Comparison of ENCODE assay signal across 8 mouse cellular contexts in genomic region chr2:73085669-73086304, GRCm38 (mm10).
DNase-seq lines count a peak whose midpoint lies in the region; ATAC-seq and TF ChIP-seq lines count a peak whose summit lies in the region.

No protein-coding gene starts in this region.

- TF ChIP-seq CTCF in kidney, postnatal 0 days (IDR thresholded peaks at IDR 0.05; ENCODE audit: low read depth) = no peak

- H3K27ac ChIP-seq in heart, embryonic 10.5 days = no peak overlapping the region
- no peak overlapping the region for H3K27ac ChIP-seq in kidney, postnatal 0 days
- H3K27ac ChIP-seq in lung, embryonic 16.5 days (ENCODE audit: low read length) = peak overlapping the region; percentile 39; the same call in 1 of the 2 replicates

- no peak overlapping the region for H3K4me3 ChIP-seq in heart, embryonic 10.5 days
- H3K4me3 ChIP-seq in kidney, postnatal 0 days (replicated peaks; ENCODE audit: low read depth, low read length) = no peak overlapping the region
- H3K4me3 ChIP-seq in lung, embryonic 16.5 days (ENCODE audit: low read length) = no peak overlapping the region

- no peak overlapping the region for H3K4me2 ChIP-seq in kidney, postnatal 0 days (ENCODE audit: low read length)
- H3K4me2 ChIP-seq in lung, embryonic 16.5 days (ENCODE audit: low read depth, low read length) = no peak overlapping the region

- H3K27me3 ChIP-seq in heart, embryonic 10.5 days (ENCODE audit: insufficient read depth, poor library complexity, severe bottlenecking) = no peaks in the 10 kb centered on the region
- H3K27me3 ChIP-seq in kidney, postnatal 0 days (ENCODE audit: insufficient read depth, low read length) = no peaks in the 10 kb centered on the region
- H3K27me3 ChIP-seq in lung, embryonic 16.5 days (ENCODE audit: control insufficient read depth, insufficient read depth, low read depth, low read length) = no peaks in the 10 kb centered on the region

- H3K9ac ChIP-seq in kidney, postnatal 0 days (ENCODE audit: low read depth, low read length) = no peak overlapping the region
- no peak overlapping the region for H3K9ac ChIP-seq in lung, embryonic 16.5 days (ENCODE audit: low read length)

- 35% methylated on average over 8 of the region's 8 CpGs for WGBS in heart, embryonic 10.5 days
- WGBS in kidney, postnatal 0 days = 23% methylated on average over 8 of the region's 8 CpGs
- 15% methylated on average over 8 of the region's 8 CpGs for WGBS in lung, embryonic 16.5 days

- peak; percentile 84 for DNase-seq in MN1 (ENCODE audit: low spot score)
- peak; percentile 32 for DNase-seq in brain, adult 2 months (ENCODE audit: low read depth, low spot score)
- DNase-seq in heart, embryonic 10.5 days (ENCODE audit: low spot score) = peak; percentile 79
- peak; percentile 47 for DNase-seq in kidney, postnatal 0 days (ENCODE audit: low spot score)
- DNase-seq in right cerebral cortex, adult 18-20 months = peak; percentile 24
- DNase-seq in c-Kit-positive CD71-positive TER-119-positive erythroid progenitor cells, embryonic 14.5 days (ENCODE audit: low spot score) = no peak
- DNase-seq in spleen, postnatal 36 days (ENCODE audit: low spot score in 2 of 2) = no peak

- no peaks in the 10 kb centered on the region for H3K9me3 ChIP-seq in heart, embryonic 10.5 days
- H3K9me3 ChIP-seq in kidney, postnatal 0 days (replicated peaks; ENCODE audit: low read length) = no peaks in the 10 kb centered on the region
- H3K9me3 ChIP-seq in lung, embryonic 16.5 days (ENCODE audit: control insufficient read depth, low read length) = no peaks in the 10 kb centered on the region

- ATAC-seq in kidney, postnatal 0 days (replicated peaks; ENCODE audit: low FRiP score, low read depth) = peak; percentile 40
- peak; percentile 77 for ATAC-seq in lung, embryonic 16.5 days (ENCODE audit: low read depth)

- H3K36me3 ChIP-seq in heart, embryonic 10.5 days = no peaks in the 10 kb centered on the region
- no peaks in the 10 kb centered on the region for H3K36me3 ChIP-seq in kidney, postnatal 0 days (ENCODE audit: insufficient read depth, low read length)
- H3K36me3 ChIP-seq in lung, embryonic 16.5 days (ENCODE audit: control insufficient read depth, insufficient read depth, low read length) = no peaks in the 10 kb centered on the region

- peaks cover 15% of the 10 kb centered on the region for H3K4me1 ChIP-seq in heart, embryonic 10.5 days
- H3K4me1 ChIP-seq in kidney, postnatal 0 days (replicated peaks; ENCODE audit: insufficient read depth, low read length) = peaks cover 9% of the 10 kb centered on the region; the same call in 1 of the 2 replicates
- H3K4me1 ChIP-seq in lung, embryonic 16.5 days (replicated peaks; ENCODE audit: control insufficient read depth, insufficient read depth, low read length) = peaks cover 20% of the 10 kb centered on the region

Comparison
In these comparisons a context has a peak if more than half of its experiments do, and no peak if none do; other contexts are left out.
1. DNase-seq: peak in MN1 (single experiment), brain, adult 2 months (single experiment), heart, embryonic 10.5 days (single experiment), kidney, postnatal 0 days (single experiment) and right cerebral cortex, adult 18-20 months (single experiment); none in c-Kit-positive CD71-positive TER-119-positive erythroid progenitor cells, embryonic 14.5 days (single experiment) and spleen, postnatal 36 days (0 of 2).